Comparison of ENCODE assay signal across 8 mouse cellular contexts in the genomic region with DNA sequence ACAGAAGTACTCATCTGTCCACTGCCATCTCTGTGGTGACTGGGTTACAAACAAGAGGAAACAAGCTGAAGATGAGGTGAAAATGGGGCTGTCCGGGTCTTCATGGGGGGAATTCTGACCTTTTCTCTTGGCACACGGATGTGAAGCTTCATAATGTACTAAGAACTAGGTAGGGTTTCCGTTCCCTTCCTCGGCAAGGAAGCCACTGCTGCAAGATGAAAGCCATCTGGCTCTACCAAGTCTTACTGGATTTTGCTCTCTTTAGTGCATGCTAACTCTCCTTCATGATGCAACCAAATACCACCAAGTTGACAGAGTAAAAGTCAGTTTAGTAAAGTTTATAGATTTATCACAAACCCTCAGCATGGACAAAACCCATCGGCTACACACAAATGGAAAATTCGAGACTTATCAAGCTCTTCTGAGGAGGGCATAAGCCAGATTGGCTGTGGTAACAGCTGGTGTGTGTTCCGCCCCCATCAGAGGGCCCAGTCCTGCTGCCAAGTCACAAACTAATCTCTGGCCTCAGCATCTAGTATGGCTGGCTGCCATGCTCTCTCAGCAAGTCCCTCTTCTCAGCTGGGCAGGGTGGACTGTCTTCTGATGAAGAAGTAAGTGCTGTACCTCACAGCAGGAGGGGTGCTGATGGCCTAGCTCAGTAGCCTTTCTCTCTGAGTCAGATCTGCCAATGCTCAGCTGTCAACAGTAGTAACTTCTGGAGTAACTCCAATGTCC. TPM values are rescaled to one million over a fixed set of nuclear protein-coding genes. Genes with fewer than 3 reads are reported as not detected.
DNase-seq lines count a peak whose midpoint lies in the region; ATAC-seq and TF ChIP-seq lines count a peak whose summit lies in the region.
"Had no signal": no experiment of that assay in that cellular context is flagged by ENCODE, and none has a peak within 500 bp of the region (broad histone marks: within the 10 kb centered on the region; RNA-seq: fewer than 3 reads in every experiment).

No protein-coding gene starts in this region.

- WGBS in liver, adult 2 months: 72% methylated on average over 7 of the region's 7 CpGs
- WGBS in liver, embryonic 12.5 days (ENCODE audit: insufficient replicate concordance): 64% methylated on average over 7 of the region's 7 CpGs

- peaks cover 3% of the 10 kb centered on the region for H3K4me1 ChIP-seq in liver, adult 2 months (ENCODE audit: control insufficient read depth, insufficient read depth, low read length)
- no peaks in the 10 kb centered on the region for H3K4me1 ChIP-seq in liver, embryonic 12.5 days

- no peak for ATAC-seq in liver, embryonic 12.5 days
- ATAC-seq in erythroblast, adult 5-6 weeks (replicated peaks; ENCODE audit: low FRiP score, poor library complexity, severe bottlenecking): no peak

- peak; percentile 61 for DNase-seq in liver, adult 2 months (ENCODE audit: extremely low read depth, low read depth, low spot score)
- DNase-seq in gastrocnemius, adult 2 months: peak; percentile 87
- DNase-seq in heart, postnatal 36 days: peak; percentile 75 to 77
- DNase-seq in testis, postnatal 10 days (ENCODE audit: low spot score): peak; percentile 66
- no peak for DNase-seq in right cerebral cortex, postnatal 14 days
- DNase-seq: midbrain, embryonic 14.5 days had no signal

- no peak overlapping the region for H3K27ac ChIP-seq in liver, adult 2 months (replicated peaks; ENCODE audit: insufficient read depth, low read depth, low read length)
- no peak overlapping the region for H3K27ac ChIP-seq in liver, embryonic 12.5 days
- H3K27ac ChIP-seq in gastrocnemius, adult 2 months: peak overlapping the region; percentile 79

- no peak overlapping the region for H3K9ac ChIP-seq in liver, adult 2 months (ENCODE audit: low read depth, low read length)
- H3K9ac ChIP-seq in liver, embryonic 12.5 days: no peak overlapping the region

- TF ChIP-seq POLR2A in liver, adult 2 months (IDR thresholded peaks at IDR 0.05; ENCODE audit: extremely low read depth, insufficient read depth, low read length): no peak

- no peaks in the 10 kb centered on the region for H3K27me3 ChIP-seq in liver, adult 2 months (ENCODE audit: control insufficient read depth, insufficient read depth, low read length)
- H3K27me3 ChIP-seq in liver, embryonic 12.5 days (replicated peaks): no peaks in the 10 kb centered on the region

- H3K9me3 ChIP-seq in liver, embryonic 12.5 days (replicated peaks): no peaks in the 10 kb centered on the region

- H3K36me3 ChIP-seq in liver, adult 2 months (ENCODE audit: control insufficient read depth, insufficient read depth, low read length): no peaks in the 10 kb centered on the region
- no peaks in the 10 kb centered on the region for H3K36me3 ChIP-seq in liver, embryonic 12.5 days

- no peak for TF ChIP-seq CTCF in liver, adult 2 months (IDR thresholded peaks at IDR 0.05; ENCODE audit: low read depth, low read length)
- TF ChIP-seq CTCF in gastrocnemius, adult 2 months (IDR thresholded peaks at IDR 0.05): no peak

- no peak overlapping the region for H3K4me3 ChIP-seq in liver, adult 2 months (ENCODE audit: insufficient read depth, low read depth, low read length)
- H3K4me3 ChIP-seq in liver, embryonic 12.5 days: no peak overlapping the region
- no peak overlapping the region for H3K4me3 ChIP-seq in gastrocnemius, adult 2 months

- no peaks in the 10 kb centered on the region for H3K79me2 ChIP-seq in liver, adult 2 months (ENCODE audit: control insufficient read depth, insufficient read depth, low read length)

- intact Hi-C loops in gastrocnemius, adult 2 months (cut with DNase I): no loop called here
- intact Hi-C loops in heart, postnatal 36 days (cut with DNase I): no loop called here

- H3K4me2 ChIP-seq in liver, embryonic 12.5 days: no peak overlapping the region

RNA-seq across cellular contexts. Expression of gene Spata5, which starts 20.9 kb away (rescaled TPM):
- 7.2 and 8.7 TPM in 2 replicates for total RNA-seq in liver, adult 2 months (2014; rRNA removed)
- polyA plus RNA-seq in liver, adult 2 months (2012; rRNA removed): 1.1 and 1.3 TPM in 2 replicates
- polyA plus RNA-seq in liver, embryonic 12.5 days (2016; fragmentation: Nextera tagmentation; extraction: Ambion mirVana): 32.7 and 38.8 TPM in 2 replicates
- total RNA-seq in gastrocnemius, adult 2 months (2021): 10 to 100 TPM; 10.3 to 10.8 TPM
- 10 to 100 TPM; 15.9 to 16.1 TPM for total RNA-seq in heart, postnatal 36 days (2021)
- 1.0 and 2.5 TPM in 2 replicates for total RNA-seq in erythroblast, adult 5-6 weeks (2015; ENCODE audit: low replicate concordance)
- total RNA-seq in erythroblast, adult 5-6 weeks (2017; ENCODE audit: low replicate concordance): 22.2 and 23.6 TPM in 2 replicates

RNA-seq across cellular contexts. Expression of gene Nudt6, which starts 21.2 kb away (rescaled TPM):
- total RNA-seq in liver, adult 2 months (2014; rRNA removed): 8.0 and 11.3 TPM in 2 replicates
- 28.4 and 32.4 TPM in 2 replicates for polyA plus RNA-seq in liver, adult 2 months (2012; rRNA removed)
- 5.4 and 5.8 TPM in 2 replicates for polyA plus RNA-seq in liver, embryonic 12.5 days (2016; fragmentation: Nextera tagmentation; extraction: Ambion mirVana)
- 10 to 100 TPM; 28.1 to 28.2 TPM for total RNA-seq in gastrocnemius, adult 2 months (2021)
- 10 to 100 TPM; 36.0 to 36.3 TPM for total RNA-seq in heart, postnatal 36 days (2021)
- total RNA-seq in erythroblast, adult 5-6 weeks (2015; ENCODE audit: low replicate concordance): 1.3 TPM in 1 of 2 replicates, not detected in the other
- total RNA-seq in erythroblast, adult 5-6 weeks (2017; ENCODE audit: low replicate concordance): 1.5 and 7.5 TPM in 2 replicates

RNA-seq across cellular contexts. Expression of gene Fgf2, which starts 50.7 kb away (rescaled TPM):
- total RNA-seq in liver, adult 2 months (2014; rRNA removed): 0.46 and 0.67 TPM in 2 replicates
- polyA plus RNA-seq in liver, adult 2 months (2012; rRNA removed): 0.07 and 0.11 TPM in 2 replicates
- 0.25 and 0.30 TPM in 2 replicates for polyA plus RNA-seq in liver, embryonic 12.5 days (2016; fragmentation: Nextera tagmentation; extraction: Ambion mirVana)
- total RNA-seq in gastrocnemius, adult 2 months (2021): 10 to 100 TPM in 1 of 2 experiments, 1 to 10 TPM in 1; 5.4 to 12.1 TPM
- total RNA-seq in heart, postnatal 36 days (2021): 10 to 100 TPM in 1 of 2 experiments, 1 to 10 TPM in 1; 9.6 to 13.7 TPM
- not detected in 2 replicates for total RNA-seq in erythroblast, adult 5-6 weeks (2015; ENCODE audit: low replicate concordance)
- not detected in 2 replicates for total RNA-seq in erythroblast, adult 5-6 weeks (2017; ENCODE audit: low replicate concordance)
